Mouse (Mus musculus) spleen, postnatal 10 days (tissue): Measurements from ENCODE around the gene Cst3.

Experiments used
- DNase-seq, 2 experiments: peaks; one replicate each; pipeline ENCODE4 v3.0.0; 2021 to 2022; ENCODE audit warnings: low spot score in 2 of 2

Gene Cst3

GRCm38 (mm10) chr2:148856630-148857400, 18.7 kb downstream of the Cst3 start:
- no peak for DNase-seq

- DNase-seq, result peak; percentile 49 to 74
Measured at GRCm38 (mm10) chr2:148851116-148851906, 24.2 kb downstream of the Cst3 start.

GRCm38 (mm10) chr2:148839224-148839623, 36.3 kb downstream of the Cst3 start:
- no peak for DNase-seq

GRCm38 (mm10) chr2:148838075-148838777, 37.3 kb downstream of the Cst3 start:
- DNase-seq, result no peak

- DNase-seq, result no peak
Measured at GRCm38 (mm10) chr2:148834912-148835311, 40.6 kb downstream of the Cst3 start, which contains the start of gene Cst9. Cst9 (plus strand) TSS chr2:148835147.

- DNase-seq, result no peak
Measured at GRCm38 (mm10) chr2:148825986-148826385, 49.5 kb downstream of the Cst3 start.
